Mouse (Mus musculus) midbrain, embryonic 15.5 days (tissue): ENCODE data around the gene Tnni3. TPM values are rescaled to one million over a fixed set of nuclear protein-coding genes. Genes with fewer than 3 reads are reported as not detected.
"Not testable (repeated sequence)": the region's sequence is repeated elsewhere in the genome, so short reads cannot be mapped to it uniquely, and the experiment has no call there.

Source experiments
- ATAC-seq: fragments of 200-750 bp; cut with Nextera tagmentation; replicated peaks from 2 replicates; pipeline ENCODE4 v1.8.0; 2017; ENCODE audit warnings: moderate TSS enrichment
- H3K27ac ChIP-seq: fragments of 300-500 bp; sonication (generic); 2 replicates; pipeline ENCODE4 v1.5.1; 2015; ENCODE audit warnings: mild to moderate bottlenecking, inconsistent platforms
- H3K27me3 ChIP-seq: fragments of 300-500 bp; sonication (generic); replicated peaks from 2 replicates; pipeline ENCODE4 v1.6.1; 2015; ENCODE audit warnings: inconsistent platforms
- H3K36me3 ChIP-seq: fragments of 300-500 bp; sonication (generic); replicated peaks from 2 replicates; pipeline ENCODE4 v1.6.1; 2015; ENCODE audit warnings: inconsistent platforms
- H3K4me1 ChIP-seq: fragments of 300-500 bp; sonication (generic); 2 replicates; pipeline ENCODE4 v1.6.1; 2015; ENCODE audit warnings: inconsistent platforms
- H3K4me2 ChIP-seq: fragments of 300-500 bp; sonication (generic); 2 replicates; pipeline ENCODE4 v1.6.1; 2015; ENCODE audit warnings: inconsistent platforms, mild to moderate bottlenecking, moderate library complexity
- H3K4me3 ChIP-seq: fragments of 300-500 bp; sonication (generic); 2 replicates; pipeline ENCODE4 v1.5.1; 2015; ENCODE audit warnings: mild to moderate bottlenecking, inconsistent platforms
- H3K9ac ChIP-seq: fragments of 300-500 bp; sonication (generic); 2 replicates; pipeline ENCODE4 v1.6.1; 2015; ENCODE audit warnings: mild to moderate bottlenecking, inconsistent platforms
- H3K9me3 ChIP-seq: fragments of 300-500 bp; sonication (generic); 2 replicates; pipeline ENCODE4 v1.6.1; 2016; ENCODE audit warnings: inconsistent platforms
- WGBS: fragments of 180-500 bp; shearing (Covaris S2); methylation state at CpG from one replicate; pipeline ENCODE4 v1.1.7; 2015; ENCODE audit warnings: mixed read lengths; 5-methylcytosine and 5-hydroxymethylcytosine counted together
- polyA plus RNA-seq: library from polyadenylated mRNA; unstranded; fragments of >200 nt; fragmentation: Nextera tagmentation; extraction: Ambion mirVana; gene quantifications from 2 replicates; pipeline ENCODE4 v1.2.1, GENCODE M21; 2015

Tnni3 gene
- polyA plus RNA-seq, 1 experiment from 2014 or later, result 1.4 TPM

- no peak overlapping the region for H3K4me2 ChIP-seq
- peaks cover 8% of the 10 kb centered on the region; the same call in 1 of the 2 replicates for H3K4me1 ChIP-seq
- H3K9me3 ChIP-seq, result no peaks in the 10 kb centered on the region
- no peak for ATAC-seq
- peaks cover 27% of the 10 kb centered on the region for H3K36me3 ChIP-seq
- 0 out of 2 replicates have a peak, but pooled peaks cover 3% of the 10 kb centered on the region for H3K27me3 ChIP-seq
- H3K9ac ChIP-seq, result no peak overlapping the region
- H3K27ac ChIP-seq, result no peak overlapping the region
- no peak overlapping the region for H3K4me3 ChIP-seq
- 84% methylated on average over 4 of the region's 4 CpGs for whole genome bisulfite sequencing
Measured at GRCm38 (mm10) chr7:4536369-4536768, 12.3 kb upstream of the Tnni3 start.

- Histone ChIP-seq H3K4me2 (peak within 1 kb of the TSS; percentile 39), H3K9me3 (no peaks in the 10 kb centered on the region), H3K36me3 (no peaks in the 10 kb centered on the region), H3K27ac (no peak within 1 kb of the TSS), H3K4me3 (peak within 1 kb of the TSS; percentile 14), H3K27me3 (peaks cover 6% of the 10 kb centered on the region; the same call in 1 of the 2 replicates), H3K9ac (no peak within 1 kb of the TSS), H3K4me1 (peaks cover 10% of the 10 kb centered on the region)
- ATAC-seq, result peak; percentile 51; the same call in 1 of the 2 replicates
- 2% methylated on average over 28 of the region's 28 CpGs for WGBS
Measured at GRCm38 (mm10) chr7:4532005-4532729, 8.1 kb upstream of the Tnni3 start, which contains the start of gene Dnaaf3. TSS of gene Dnaaf3 (minus strand) at chr7:4532453.

GRCm38 (mm10) chr7:4530166-4530565 lies 6.1 kb upstream of the Tnni3 start:
- not testable (repeated sequence) for H3K36me3 ChIP-seq, H3K4me3 ChIP-seq, H3K9ac ChIP-seq, H3K9me3 ChIP-seq, H3K27ac ChIP-seq, ATAC-seq, H3K27me3 ChIP-seq, H3K4me2 ChIP-seq
- peaks cover 23% of the 10 kb centered on the region for H3K4me1 ChIP-seq
- WGBS, result 58% methylated on average over 8 of the region's 8 CpGs

- no peaks in the 10 kb centered on the region for H3K36me3 ChIP-seq
- no peak overlapping the region for H3K9ac ChIP-seq
- H3K4me3 ChIP-seq, result no peak overlapping the region; the same call in 1 of the 2 replicates
- H3K4me1 ChIP-seq, result peaks cover 21% of the 10 kb centered on the region
- peak overlapping the region; percentile 60 for H3K4me2 ChIP-seq
- no peaks in the 10 kb centered on the region for H3K9me3 ChIP-seq
- ATAC-seq, result no peak; the same call in 1 of the 2 replicates
- H3K27ac ChIP-seq, result no peak overlapping the region
- WGBS, result 56% methylated on average over 18 of the region's 18 CpGs
- peaks cover 10% of the 10 kb centered on the region; the same call in 1 of the 2 replicates for H3K27me3 ChIP-seq
Measured at GRCm38 (mm10) chr7:4527302-4527689, 3.3 kb upstream of the Tnni3 start.

GRCm38 (mm10) chr7:4526341-4527301 lies 2.6 kb upstream of the Tnni3 start:
- Histone ChIP-seq H3K9me3 (no peaks in the 10 kb centered on the region), H3K36me3 (no peaks in the 10 kb centered on the region), H3K4me3 (peak overlapping the region; percentile 34), H3K4me1 (peaks cover 15% of the 10 kb centered on the region; the same call in 1 of the 2 replicates), H3K27me3 (peaks cover 11% of the 10 kb centered on the region), H3K27ac (peak overlapping the region; percentile 59; the same call in 1 of the 2 replicates), H3K9ac (0 out of 2 replicates have a peak overlapping the region, but pooled peaks have one; percentile 20), H3K4me2 (peak overlapping the region; percentile 60)
- 22% methylated on average over 40 of the region's 40 CpGs for WGBS
- peak; percentile 94 for ATAC-seq

- H3K36me3 ChIP-seq, result no peaks in the 10 kb centered on the region
- 93% methylated on average over 33 of the region's 33 CpGs for WGBS
- ATAC-seq, result no peak
- peaks cover 17% of the 10 kb centered on the region for H3K27me3 ChIP-seq
- H3K4me3 ChIP-seq, result no peak overlapping the region
- H3K9ac ChIP-seq, result no peak overlapping the region
- peaks cover 18% of the 10 kb centered on the region for H3K4me1 ChIP-seq
- H3K9me3 ChIP-seq, result no peaks in the 10 kb centered on the region
- no peak overlapping the region for H3K27ac ChIP-seq
- H3K4me2 ChIP-seq, result no peak overlapping the region
Measured at GRCm38 (mm10) chr7:4523205-4524130, 561 bp downstream of the Tnni3 start.

- peaks cover 16% of the 10 kb centered on the region for H3K4me1 ChIP-seq
Measured at GRCm38 (mm10) chr7:4522292-4522691, 1.7 kb downstream of the Tnni3 start.

GRCm38 (mm10) chr7:4521231-4522003 lies 2.6 kb downstream of the Tnni3 start:
- Histone ChIP-seq H3K4me3 (peak overlapping the region; percentile 19), H3K4me1 (peaks cover 8% of the 10 kb centered on the region), H3K27me3 (peaks cover 11% of the 10 kb centered on the region; the same call in 1 of the 2 replicates), H3K27ac (no peak overlapping the region), H3K36me3 (no peaks in the 10 kb centered on the region), H3K4me2 (peak overlapping the region; percentile 42), H3K9ac (no peak overlapping the region), H3K9me3 (no peaks in the 10 kb centered on the region)
- 35% methylated on average over 31 of the region's 32 CpGs for WGBS
- no peak for ATAC-seq

More at GRCm38 (mm10) chr7:4522292-4522691, 1.7 kb downstream of the Tnni3 start:
- WGBS, result 87% methylated on average over 6 of the region's 6 CpGs
- Histone ChIP-seq H3K27ac (no peak overlapping the region), H3K27me3 (peaks cover 15% of the 10 kb centered on the region), H3K9me3 (no peaks in the 10 kb centered on the region), H3K36me3 (no peaks in the 10 kb centered on the region), H3K4me3 (no peak overlapping the region), H3K9ac (no peak overlapping the region), H3K4me2 (no peak overlapping the region)
- ATAC-seq, result no peak

GRCm38 (mm10) chr7:4518487-4518886 lies 5.5 kb downstream of the Tnni3 start:
- no peak overlapping the region for H3K9ac ChIP-seq
- no peak overlapping the region for H3K4me3 ChIP-seq
- H3K4me2 ChIP-seq, result no peak overlapping the region
- H3K36me3 ChIP-seq, result no peaks in the 10 kb centered on the region
- no peak for ATAC-seq
- peaks cover 11% of the 10 kb centered on the region; the same call in 1 of the 2 replicates for H3K27me3 ChIP-seq
- 81% methylated on average over 1 of the region's 1 CpGs for WGBS
- H3K4me1 ChIP-seq, result peaks cover 6% of the 10 kb centered on the region; the same call in 1 of the 2 replicates
- no peak overlapping the region for H3K27ac ChIP-seq
- no peaks in the 10 kb centered on the region for H3K9me3 ChIP-seq

- no peak within 1 kb of the TSS for H3K9ac ChIP-seq
- H3K4me2 ChIP-seq, result no peak within 1 kb of the TSS
- no peak for ATAC-seq
- WGBS, result 26% methylated on average over 4 of the region's 4 CpGs
- H3K27ac ChIP-seq, result no peak within 1 kb of the TSS
- H3K9me3 ChIP-seq, result no peaks in the 10 kb centered on the region
- H3K27me3 ChIP-seq, result peaks cover 7% of the 10 kb centered on the region; the same call in 1 of the 2 replicates
- no peak within 1 kb of the TSS for H3K4me3 ChIP-seq
- no peaks in the 10 kb centered on the region for H3K36me3 ChIP-seq
- H3K4me1 ChIP-seq, result peaks cover 6% of the 10 kb centered on the region; the same call in 1 of the 2 replicates
Measured at GRCm38 (mm10) chr7:4516332-4517050, 7.5 kb downstream of the Tnni3 start, which contains the start of gene Tnnt1. TSS of gene Tnnt1 (minus strand) at chr7:4516382.
